Mouse (Mus musculus): ENCODE measurements at regions not wholly inside any gene's neighbourhood (a gene's known extent, or its start where the extent isn't known, plus 50 kb on each side); places are given as distances from the start of the nearest gene placed in this dataset.

GRCm38 (mm10) chr1:177637061-177637460 is 92.6 kb upstream of the 1700016C15Rik start:
- Histone ChIP-seq H3K4me3 (ENCODE audit: insufficient read depth, poor library complexity, severe bottlenecking) (no peak overlapping the region), H3K36me3 (ENCODE audit: control insufficient read depth, insufficient read depth) (no peaks in the 10 kb centered on the region), H3ac (ENCODE audit: control insufficient read depth, insufficient read length, low read depth) (no peak overlapping the region), H3K79me2 (ENCODE audit: control insufficient read depth, insufficient read depth) (no peaks in the 10 kb centered on the region), H3K79me3 (ENCODE audit: low read depth) (no peaks in the 10 kb centered on the region), H3K27me3 (ENCODE audit: control insufficient read depth, insufficient read depth, insufficient read length) (no peaks in the 10 kb centered on the region)
- TF ChIP-seq FOSL1 (IDR thresholded peaks at IDR 0.05; ENCODE audit: insufficient read depth, low read length, poor library complexity, severe bottlenecking) (no peak), CEBPB (IDR thresholded peaks at IDR 0.05; ENCODE audit: low read depth) (no peak), USF1 (IDR thresholded peaks at IDR 0.05; ENCODE audit: low read depth) (no peak), MYOD1 (IDR thresholded peaks at IDR 0.05; ENCODE audit: control insufficient read depth, insufficient read length, low read depth) (no peak), CTCF (IDR thresholded peaks at IDR 0.05; ENCODE audit: control insufficient read depth, insufficient read depth, insufficient read length) (no peak), MAX (IDR thresholded peaks at IDR 0.05) (no peak), MYOG (IDR thresholded peaks at IDR 0.05; ENCODE audit: control insufficient read depth, extremely low read depth, insufficient read length) (no peak)

- TF ChIP-seq MYOG (IDR thresholded peaks at IDR 0.05; ENCODE audit: control insufficient read depth, extremely low read depth, insufficient read length), result no peak
- TF ChIP-seq MYOD1 (IDR thresholded peaks at IDR 0.05; ENCODE audit: control insufficient read depth, insufficient read length, low read depth), result no peak
- TF ChIP-seq CEBPB (IDR thresholded peaks at IDR 0.05; ENCODE audit: low read depth), result no peak
- TF ChIP-seq MAX (IDR thresholded peaks at IDR 0.05), result no peak
- no peak for TF ChIP-seq FOSL1 (IDR thresholded peaks at IDR 0.05; ENCODE audit: insufficient read depth, low read length, poor library complexity, severe bottlenecking)
- TF ChIP-seq CTCF (IDR thresholded peaks at IDR 0.05; ENCODE audit: control insufficient read depth, insufficient read depth, insufficient read length), result no peak
- no peak for TF ChIP-seq USF1 (IDR thresholded peaks at IDR 0.05; ENCODE audit: low read depth)
- no peaks in the 10 kb centered on the region for H3K79me2 ChIP-seq (ENCODE audit: control insufficient read depth, insufficient read depth)
These were observed 91.2 kb upstream of the 1700016C15Rik start for GRCm38 (mm10) chr1:177638381-177638780.

GRCm38 (mm10) chr1:177639931-177640846 is 89.4 kb upstream of the 1700016C15Rik start:
- Histone ChIP-seq H3K79me3 (ENCODE audit: low read depth) (no peaks in the 10 kb centered on the region), H3K27me3 (ENCODE audit: control insufficient read depth, insufficient read depth, insufficient read length) (no peaks in the 10 kb centered on the region), H3K36me3 (ENCODE audit: control insufficient read depth, insufficient read depth) (no peaks in the 10 kb centered on the region), H3K79me2 (ENCODE audit: control insufficient read depth, insufficient read depth) (no peaks in the 10 kb centered on the region), H3K4me3 (ENCODE audit: insufficient read depth, poor library complexity, severe bottlenecking) (no peak overlapping the region), H3ac (ENCODE audit: control insufficient read depth, insufficient read length, low read depth) (no peak overlapping the region)
- no peak for TF ChIP-seq CEBPB (IDR thresholded peaks at IDR 0.05; ENCODE audit: low read depth)

More at GRCm38 (mm10) chr1:177638381-177638780, 91.2 kb upstream of the 1700016C15Rik start:
- Histone ChIP-seq H3K27me3 (ENCODE audit: control insufficient read depth, insufficient read depth, insufficient read length) (no peaks in the 10 kb centered on the region), H3K4me3 (ENCODE audit: insufficient read depth, poor library complexity, severe bottlenecking) (no peak overlapping the region), H3K36me3 (ENCODE audit: control insufficient read depth, insufficient read depth) (no peaks in the 10 kb centered on the region), H3ac (ENCODE audit: control insufficient read depth, insufficient read length, low read depth) (no peak overlapping the region), H3K79me3 (ENCODE audit: low read depth) (no peaks in the 10 kb centered on the region)

GRCm38 (mm10) chr1:177642712-177643467 is 86.7 kb upstream of the 1700016C15Rik start:
- Histone ChIP-seq H3ac (ENCODE audit: control insufficient read depth, insufficient read length, low read depth) (no peak overlapping the region), H3K4me3 (ENCODE audit: insufficient read depth, poor library complexity, severe bottlenecking) (no peak overlapping the region), H3K27me3 (ENCODE audit: control insufficient read depth, insufficient read depth, insufficient read length) (no peaks in the 10 kb centered on the region), H3K79me2 (ENCODE audit: control insufficient read depth, insufficient read depth) (no peaks in the 10 kb centered on the region), H3K36me3 (ENCODE audit: control insufficient read depth, insufficient read depth) (no peaks in the 10 kb centered on the region), H3K79me3 (ENCODE audit: low read depth) (no peaks in the 10 kb centered on the region)
- TF ChIP-seq MYOG (IDR thresholded peaks at IDR 0.05; ENCODE audit: control insufficient read depth, extremely low read depth, insufficient read length), result no peak
- TF ChIP-seq FOSL1 (IDR thresholded peaks at IDR 0.05; ENCODE audit: insufficient read depth, low read length, poor library complexity, severe bottlenecking), result no peak
- TF ChIP-seq CEBPB (IDR thresholded peaks at IDR 0.05; ENCODE audit: low read depth), result no peak
- TF ChIP-seq USF1 (IDR thresholded peaks at IDR 0.05; ENCODE audit: low read depth), result peak; percentile 71

- H3K79me3 ChIP-seq (ENCODE audit: low read depth), result no peaks in the 10 kb centered on the region
- H3K36me3 ChIP-seq (ENCODE audit: control insufficient read depth, insufficient read depth), result no peaks in the 10 kb centered on the region
- H3ac ChIP-seq (ENCODE audit: control insufficient read depth, insufficient read length, low read depth), result no peak overlapping the region
- H3K79me2 ChIP-seq (ENCODE audit: control insufficient read depth, insufficient read depth), result no peaks in the 10 kb centered on the region
- no peaks in the 10 kb centered on the region for H3K27me3 ChIP-seq (ENCODE audit: control insufficient read depth, insufficient read depth, insufficient read length)
- H3K4me3 ChIP-seq (ENCODE audit: insufficient read depth, poor library complexity, severe bottlenecking), result no peak overlapping the region
- no peak for TF ChIP-seq MYOD1 (IDR thresholded peaks at IDR 0.05; ENCODE audit: control insufficient read depth, insufficient read length, low read depth)
- no peak for TF ChIP-seq CEBPB (IDR thresholded peaks at IDR 0.05; ENCODE audit: low read depth)
- no peak for TF ChIP-seq USF1 (IDR thresholded peaks at IDR 0.05; ENCODE audit: low read depth)
- no peak for TF ChIP-seq MYOG (IDR thresholded peaks at IDR 0.05; ENCODE audit: control insufficient read depth, extremely low read depth, insufficient read length)
- no peak for TF ChIP-seq MAX (IDR thresholded peaks at IDR 0.05)
- TF ChIP-seq CTCF (IDR thresholded peaks at IDR 0.05; ENCODE audit: control insufficient read depth, insufficient read depth, insufficient read length), result no peak
- no peak for TF ChIP-seq FOSL1 (IDR thresholded peaks at IDR 0.05; ENCODE audit: insufficient read depth, low read length, poor library complexity, severe bottlenecking)
These were observed 86.0 kb upstream of the 1700016C15Rik start for GRCm38 (mm10) chr1:177643662-177644061.
